Mouse (Mus musculus): Measurements from ENCODE around the gene Cdh4.

The Cdh4 gene

DNA sequence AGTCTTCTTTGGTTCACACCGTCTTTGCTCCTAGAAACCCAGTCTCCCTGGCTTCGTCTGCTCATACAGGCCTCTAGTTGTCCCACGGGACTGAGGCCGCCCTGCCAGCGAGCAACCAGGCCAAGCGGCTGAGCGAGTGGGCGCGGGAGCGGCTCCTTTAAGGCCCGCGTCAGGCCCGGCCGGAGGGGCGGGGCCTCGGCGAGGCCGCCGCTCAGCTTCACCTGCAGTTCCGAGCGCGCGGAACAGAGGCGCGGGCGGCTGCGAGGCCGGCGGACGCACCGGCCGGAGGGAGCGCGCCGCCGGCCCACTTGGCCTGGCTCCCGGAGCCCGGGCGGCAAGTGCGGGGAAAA is at the start of gene Cdh4:
Gene Cdh4 (plus strand): TSS at position 241 of the 350 bp plus-strand sequence.
- DNase-seq (ENCODE audit: low read depth): no peak

DNA sequence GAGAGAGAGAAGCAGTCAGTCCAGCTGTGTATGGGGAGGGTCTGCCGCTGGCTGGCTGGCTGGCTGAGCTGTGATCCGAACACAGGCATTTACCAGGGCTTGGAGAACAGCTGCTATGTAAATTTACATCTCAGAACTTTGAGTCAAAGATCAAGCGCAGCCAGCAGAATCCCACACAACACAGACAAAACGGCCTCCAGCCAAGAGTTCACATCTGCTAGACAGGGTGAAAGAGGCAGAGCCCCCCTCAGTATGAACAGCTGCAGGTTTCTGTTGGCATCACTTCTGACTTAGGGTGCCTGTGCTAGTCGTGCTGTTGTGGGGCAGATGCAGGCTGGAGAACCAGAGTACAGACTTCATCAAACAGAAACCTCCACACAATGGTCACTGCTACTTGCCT is 46.8 kb upstream of the Cdh4 start:
- DNase-seq (ENCODE audit: low read depth): no peak

GRCm38 (mm10) chr2:179399645-179400249 is 42.5 kb upstream of the Cdh4 start:
- DNase-seq (ENCODE audit: low read depth): peak; percentile 6

DNA sequence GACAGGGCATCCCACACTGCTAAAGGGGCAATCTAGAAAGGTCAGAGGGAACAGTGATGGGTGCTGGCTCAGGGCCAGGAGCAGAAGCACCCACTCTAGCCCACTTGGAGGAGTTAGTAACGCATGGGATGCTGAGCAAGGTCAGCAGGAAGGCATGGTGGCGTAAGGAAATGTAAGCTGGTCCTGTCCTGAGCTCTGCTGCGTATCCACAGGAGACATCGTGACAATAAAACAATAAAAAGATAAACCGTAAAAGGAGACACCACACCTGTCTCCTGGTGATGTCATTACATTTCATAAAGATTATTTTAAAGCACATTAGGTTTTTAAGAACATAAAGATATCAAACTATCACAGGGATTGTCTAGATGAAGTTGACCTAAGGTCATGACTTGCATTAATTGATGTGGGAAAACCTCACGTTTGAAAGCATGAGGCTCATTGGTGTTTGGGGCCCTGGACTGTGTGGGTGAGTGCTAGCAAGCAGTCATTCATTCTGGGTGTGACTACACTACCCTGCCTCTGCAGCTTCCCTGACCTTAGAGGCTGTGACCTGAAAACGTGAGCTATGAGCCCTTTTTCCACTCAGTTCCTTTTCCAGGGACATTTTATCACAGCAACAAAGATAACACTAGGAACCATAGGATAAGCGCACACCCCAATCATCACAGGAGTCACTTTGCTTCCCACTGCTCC is 31.2 kb upstream of the Cdh4 start:
- no peak for DNase-seq (ENCODE audit: low read depth)

DNA sequence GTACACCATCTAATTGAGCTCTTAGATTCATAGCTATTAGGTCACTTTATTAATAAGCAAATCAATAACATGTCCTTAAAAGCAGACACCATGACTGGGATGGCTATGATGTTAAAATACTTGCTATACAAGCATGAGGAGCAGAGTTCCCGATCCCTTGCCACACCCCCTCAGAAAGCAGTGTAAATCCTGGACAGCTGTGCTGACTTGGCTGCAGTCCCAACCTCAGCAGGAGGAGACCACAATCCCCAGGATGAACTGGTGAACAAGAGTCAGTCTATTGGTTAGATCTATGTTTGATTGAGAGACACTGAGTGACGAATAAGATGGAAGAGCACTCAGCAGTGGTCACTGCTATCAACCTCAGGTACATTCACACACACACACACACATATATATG is 29.3 kb upstream of the Cdh4 start:
- DNase-seq (ENCODE audit: low read depth): no peak

- no peak for DNase-seq (ENCODE audit: low read depth)
Measured at GRCm38 (mm10) chr2:179414253-179414652, 28.0 kb upstream of the Cdh4 start.

DNA sequence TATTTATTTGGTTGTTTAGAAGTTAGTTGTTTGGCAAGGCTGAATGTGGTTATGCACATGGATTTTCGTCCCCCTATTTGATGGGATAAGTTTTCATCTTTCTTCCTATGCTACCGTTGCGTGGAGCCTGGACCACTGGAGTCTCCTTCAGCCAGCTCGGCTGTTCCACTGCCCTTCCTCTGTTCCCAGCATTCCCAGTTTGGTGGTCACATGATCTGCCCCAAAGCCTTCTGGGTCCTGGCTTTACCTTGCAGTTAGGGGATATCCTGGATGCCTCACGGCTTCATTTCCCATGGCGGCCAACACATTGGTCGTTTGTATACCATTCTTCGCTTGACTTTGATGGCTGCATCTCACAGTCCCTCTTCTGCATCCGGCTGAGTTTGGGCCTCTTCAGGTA is 27.5 kb upstream of the Cdh4 start:
- DNase-seq (ENCODE audit: low read depth): no peak

DNA sequence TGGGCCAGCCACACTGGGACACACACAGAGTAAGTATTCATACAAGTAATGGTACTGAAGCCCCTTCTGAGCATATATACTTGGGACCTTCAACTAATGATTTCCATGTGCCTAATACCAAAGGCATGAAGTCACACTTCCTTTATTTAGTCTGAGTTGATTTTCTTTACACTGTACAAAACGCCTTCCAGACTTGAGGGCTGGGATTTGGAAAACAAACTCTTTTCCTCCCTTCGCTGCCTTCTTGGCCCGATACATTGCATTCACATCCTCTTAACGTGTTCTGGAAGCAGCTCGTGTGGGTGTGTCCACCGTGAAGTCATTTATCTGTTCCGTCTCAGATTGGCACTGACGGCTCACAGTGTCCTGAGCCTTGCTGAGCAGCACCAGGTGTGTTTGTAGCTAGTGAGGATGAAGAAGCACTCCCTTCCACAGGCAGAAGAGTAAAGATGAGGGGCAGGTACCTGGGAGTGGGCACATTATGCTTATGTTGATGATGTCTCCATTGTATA is 26.3 kb upstream of the Cdh4 start:
- DNase-seq (ENCODE audit: low read depth): no peak

DNA sequence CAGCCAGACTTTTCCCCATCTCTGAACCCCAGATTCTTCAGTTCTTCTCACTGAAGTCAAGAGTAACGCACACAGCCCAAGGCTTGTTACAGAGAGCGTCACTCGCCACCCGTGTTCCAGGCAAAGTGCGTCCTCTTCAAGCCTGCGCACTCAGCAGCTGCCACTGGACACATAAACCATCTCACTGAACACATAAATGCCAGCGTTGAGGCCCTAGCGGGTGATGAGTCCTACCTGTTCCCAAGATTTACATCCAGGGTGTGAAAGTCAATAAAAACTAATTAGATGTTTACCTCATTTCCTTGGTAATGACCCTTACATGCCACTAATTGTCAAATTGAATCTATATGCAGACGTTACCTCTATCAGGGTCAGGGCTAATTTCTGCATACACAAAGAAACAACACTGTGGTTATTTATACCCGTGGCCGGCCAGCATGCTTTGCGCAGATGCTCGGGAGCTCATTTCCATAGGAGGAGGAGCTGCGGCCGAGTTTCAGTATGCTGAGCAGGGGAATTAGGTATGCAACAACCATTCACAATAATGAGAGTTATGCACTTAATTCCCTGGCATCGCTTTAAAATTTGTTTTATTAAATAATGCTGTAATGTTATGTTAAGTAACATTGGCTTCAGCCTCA is 25.5 kb upstream of the Cdh4 start:
- no peak for DNase-seq (ENCODE audit: low read depth)

- no peak for DNase-seq (ENCODE audit: low read depth)
Measured at GRCm38 (mm10) chr2:179425602-179426001, 16.6 kb upstream of the Cdh4 start.

GRCm38 (mm10) chr2:179428889-179429288 is 13.3 kb upstream of the Cdh4 start:
- no peak for DNase-seq (ENCODE audit: low read depth)

DNA sequence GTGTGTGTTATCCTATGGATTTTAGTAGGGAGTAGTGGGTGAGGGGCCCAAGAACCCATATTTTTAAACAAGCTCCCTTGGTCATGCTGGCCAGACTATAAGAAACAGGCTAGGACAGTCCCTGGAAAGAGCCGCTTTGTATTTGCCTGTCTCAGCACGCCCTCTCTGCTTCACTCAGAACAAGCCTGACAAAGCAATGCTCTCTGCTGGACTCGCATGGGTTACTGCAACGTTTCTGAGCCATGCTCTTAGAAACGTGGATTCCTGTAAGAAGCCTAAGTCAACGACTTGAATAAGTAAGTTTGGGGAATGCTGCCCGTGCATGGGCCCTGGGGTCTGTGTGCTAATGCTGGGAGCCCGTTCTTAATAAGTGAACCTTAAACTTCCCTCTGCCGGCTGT is 2.1 kb upstream of the Cdh4 start:
- DNase-seq (ENCODE audit: low read depth): no peak

GRCm38 (mm10) chr2:179441086-179441485 is 1.1 kb upstream of the Cdh4 start:
- no peak for DNase-seq (ENCODE audit: low read depth)

DNA sequence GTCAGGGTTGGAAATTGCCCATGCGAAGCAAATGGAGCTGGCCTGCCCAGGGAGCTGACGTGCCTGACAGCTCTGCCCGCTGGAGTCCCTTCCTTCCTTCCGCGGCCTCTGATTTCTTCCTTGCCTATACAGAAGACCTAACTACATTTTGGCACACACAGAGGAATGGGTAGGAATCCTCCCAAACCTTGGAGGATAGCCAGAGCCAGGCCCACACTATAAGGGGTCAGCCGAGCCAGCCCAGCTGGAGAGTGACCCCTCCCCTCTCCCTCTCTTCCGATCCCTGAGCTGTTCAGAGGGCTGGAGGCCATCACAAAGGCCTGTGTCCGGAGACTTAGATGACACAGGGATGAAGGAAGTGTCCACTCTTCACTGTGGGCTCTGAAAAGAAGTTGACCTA is 514 bp upstream of the Cdh4 start:
- no peak for DNase-seq (ENCODE audit: low read depth)

DNA sequence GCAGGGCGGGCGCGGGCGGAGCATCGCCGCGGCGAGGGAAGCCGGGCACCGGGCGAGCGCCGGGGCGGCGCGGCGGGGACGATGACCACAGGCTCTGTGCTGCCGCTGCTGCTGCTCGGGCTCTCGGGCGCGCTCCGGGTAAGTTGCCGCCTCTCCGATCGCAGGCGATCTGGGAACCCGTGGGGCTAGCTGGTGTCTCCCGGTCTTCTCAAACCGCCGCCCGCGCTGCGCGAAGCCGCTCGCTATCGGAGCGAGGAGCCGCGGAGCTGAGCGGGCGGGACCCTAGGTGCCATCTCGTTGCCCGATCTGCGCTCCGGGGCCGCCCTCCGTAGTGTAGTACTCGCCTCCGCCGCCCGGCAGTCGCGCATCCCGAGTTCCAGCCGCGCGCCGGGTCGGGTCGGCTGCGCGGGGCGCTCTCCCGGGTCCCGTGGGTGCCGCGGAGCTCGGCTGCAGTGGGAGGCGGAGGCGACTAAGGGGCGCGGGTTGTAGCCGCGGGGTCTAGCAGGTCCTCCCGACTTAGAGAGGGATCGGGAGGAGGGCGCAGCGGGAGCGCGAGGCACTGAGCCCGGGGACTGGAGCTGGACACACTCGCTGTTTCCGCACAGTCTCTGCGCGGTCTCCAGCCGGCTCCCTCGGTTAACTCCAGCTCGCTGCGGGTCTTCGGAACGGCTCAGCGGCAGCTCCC is 452 bp downstream of the Cdh4 start:
- no peak for DNase-seq (ENCODE audit: low read depth)

DNA sequence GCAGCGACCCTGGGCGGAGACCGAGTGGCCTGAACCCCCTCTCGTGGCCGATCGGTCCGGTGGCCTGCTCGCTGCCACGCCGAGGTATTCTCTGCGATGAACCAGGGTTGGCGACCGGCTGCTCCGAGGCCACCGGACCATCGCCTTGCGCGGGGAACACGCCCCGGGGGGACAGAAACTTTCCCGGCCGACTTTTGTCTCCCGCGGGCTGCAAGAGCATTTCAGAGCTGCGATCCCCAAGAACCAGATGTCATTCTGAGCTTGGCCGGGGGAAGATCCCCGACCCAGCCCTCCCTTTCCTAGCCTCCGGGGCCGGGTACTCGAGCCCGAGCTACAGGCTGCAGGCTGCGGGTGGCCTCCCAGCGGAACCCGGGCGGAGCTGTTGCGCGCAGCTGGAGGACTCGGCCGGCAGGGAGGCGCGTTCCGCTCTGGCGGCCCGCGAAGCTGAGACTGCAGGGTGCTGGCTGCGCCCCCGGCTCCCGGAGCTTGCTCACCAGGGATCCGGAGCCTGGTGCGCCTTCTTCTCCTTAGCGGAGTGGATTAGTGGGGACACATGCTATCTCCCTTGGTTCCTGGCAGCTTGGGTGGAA is 1.1 kb downstream of the Cdh4 start:
- DNase-seq (ENCODE audit: low read depth): no peak

DNA sequence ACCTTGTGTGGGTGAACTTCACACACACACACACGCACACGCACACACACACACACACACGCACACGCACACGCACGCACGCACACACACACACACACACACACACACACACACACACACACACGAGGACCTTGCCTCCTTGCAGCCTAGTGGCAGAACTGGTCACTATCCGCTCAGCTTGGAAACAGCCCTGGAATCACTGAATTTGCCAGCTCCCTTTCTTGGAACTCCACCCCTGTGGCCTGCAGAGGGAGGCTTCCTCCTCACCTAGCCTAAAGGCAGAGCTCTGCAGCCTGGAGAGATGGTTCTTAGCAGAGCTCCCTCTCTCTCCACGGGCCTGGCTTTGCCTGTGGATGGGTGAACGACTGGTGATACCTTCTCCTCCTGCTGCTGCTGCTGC is 1.7 kb downstream of the Cdh4 start:
- no peak for DNase-seq (ENCODE audit: low read depth)

GRCm38 (mm10) chr2:179448256-179448655 is 6.0 kb downstream of the Cdh4 start:
- no peak for DNase-seq (ENCODE audit: low read depth)

DNA sequence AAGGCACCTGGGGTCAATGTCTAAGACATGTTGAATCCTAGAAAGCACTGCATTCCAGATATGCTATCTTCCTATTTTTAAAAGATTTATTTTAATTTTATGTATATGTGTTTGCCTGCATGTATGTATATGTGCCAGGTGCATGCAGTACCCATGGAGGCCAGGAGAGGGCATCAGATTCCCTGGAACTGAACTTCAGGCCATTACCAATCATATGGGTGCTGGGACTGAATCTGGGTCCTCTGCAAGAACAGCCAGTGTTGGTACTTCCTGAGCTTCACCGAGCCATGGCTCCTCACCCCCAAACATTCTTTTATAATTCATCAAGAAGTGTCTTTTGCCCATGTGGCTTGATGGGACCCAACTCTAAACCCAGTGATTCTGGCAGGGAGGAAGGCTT is 6.8 kb downstream of the Cdh4 start:
- no peak for DNase-seq (ENCODE audit: low read depth)

GRCm38 (mm10) chr2:179459196-179459595 is 17.0 kb downstream of the Cdh4 start:
- DNase-seq (ENCODE audit: low read depth): no peak

GRCm38 (mm10) chr2:179459606-179460005 is 17.4 kb downstream of the Cdh4 start:
- no peak for DNase-seq (ENCODE audit: low read depth)

- no peak for DNase-seq (ENCODE audit: low read depth)
Measured at GRCm38 (mm10) chr2:179463514-179463913, 21.3 kb downstream of the Cdh4 start.
